Mouse (Mus musculus) kidney, embryonic 16.5 days (tissue): ENCODE data around the gene Dnah10. TPM values are rescaled to one million over a fixed set of nuclear protein-coding genes. Genes with fewer than 3 reads are reported as not detected.
A peak's percentile ranks its signal among the peaks of the same experiment; 100 is the strongest.

ENCODE experiments used
- ATAC-seq: fragments of 200-750 bp; cut with Nextera tagmentation; 2 replicates; pipeline ENCODE4 v1.8.0; 2017; ENCODE audit warnings: moderate TSS enrichment; ENCODE audit not compliant: low FRiP score, low TSS enrichment
- H3K27ac ChIP-seq: fragments of 300-500 bp; sonication (generic); 2 replicates; pipeline ENCODE4 v1.5.1; 2014; ENCODE audit warnings: low read length
- H3K27me3 ChIP-seq: fragments of 300-500 bp; sonication (generic); 2 replicates; pipeline ENCODE4 v1.6.1; 2014; ENCODE audit warnings: low read length, control low read depth, mixed read lengths; ENCODE audit not compliant: insufficient read depth
- H3K36me3 ChIP-seq: fragments of 300-500 bp; sonication (generic); 2 replicates; pipeline ENCODE4 v1.6.1; 2014; ENCODE audit warnings: low read length, control low read depth, mixed read lengths; ENCODE audit not compliant: insufficient read depth
- H3K4me1 ChIP-seq: fragments of 300-500 bp; sonication (generic); 2 replicates; pipeline ENCODE4 v1.6.1; 2014; ENCODE audit warnings: low read length, control low read depth, mixed read lengths; ENCODE audit not compliant: insufficient read depth
- H3K4me2 ChIP-seq: fragments of 300-500 bp; sonication (generic); replicated peaks from 2 replicates; pipeline ENCODE4 v1.6.1; 2014; ENCODE audit warnings: low read depth, low read length
- H3K4me3 ChIP-seq: fragments of 300-500 bp; sonication (generic); 2 replicates; pipeline ENCODE4 v1.5.1; 2014; ENCODE audit warnings: mild to moderate bottlenecking, low read length
- H3K9ac ChIP-seq: fragments of 300-500 bp; sonication (generic); replicated peaks from 2 replicates; pipeline ENCODE4 v1.6.1; 2014; ENCODE audit warnings: low read length
- H3K9me3 ChIP-seq: fragments of 300-500 bp; sonication (generic); 2 replicates; pipeline ENCODE4 v1.6.1; 2016; ENCODE audit warnings: low read length, control low read depth
- WGBS: fragments of 180-500 bp; shearing (Covaris S2); extraction: QIAGEN DNeasy Blood & Tissue Kit; methylation state at CpG from one replicate; pipeline ENCODE4 v1.1.7; 2014; 5-methylcytosine and 5-hydroxymethylcytosine counted together
- polyA plus RNA-seq: library from polyadenylated mRNA; unstranded; fragments of >200 nt; fragmentation: Nextera tagmentation; extraction: Ambion mirVana; gene quantifications from 2 replicates; pipeline ENCODE4 v1.2.1, GENCODE M21; 2015

Dnah10 gene
- polyA plus RNA-seq, 1 experiment from 2014 or later = 0.15 TPM

- H3K27ac ChIP-seq = no peak overlapping the region
- H3K36me3 ChIP-seq = no peaks in the 10 kb centered on the region
- no peak for ATAC-seq
- H3K9ac ChIP-seq = no peak overlapping the region
- 57% methylated on average over 4 of the region's 4 CpGs for WGBS
- H3K4me2 ChIP-seq = no peak overlapping the region
- H3K27me3 ChIP-seq = no peaks in the 10 kb centered on the region
- H3K4me3 ChIP-seq = no peak overlapping the region
- no peaks in the 10 kb centered on the region for H3K4me1 ChIP-seq
- H3K9me3 ChIP-seq = no peaks in the 10 kb centered on the region
Observed at GRCm38 (mm10) chr5:124836621-124837020, 111.7 kb downstream of the Dnah10 start.

GRCm38 (mm10) chr5:124840202-124840601, 115.3 kb downstream of the Dnah10 start:
- H3K4me2 ChIP-seq = no peak overlapping the region
- 76% methylated on average over 7 of the region's 7 CpGs for WGBS
- H3K9me3 ChIP-seq = no peaks in the 10 kb centered on the region
- H3K4me1 ChIP-seq = no peaks in the 10 kb centered on the region
- no peaks in the 10 kb centered on the region for H3K27me3 ChIP-seq
- no peak overlapping the region for H3K4me3 ChIP-seq
- no peaks in the 10 kb centered on the region for H3K36me3 ChIP-seq
- H3K9ac ChIP-seq = no peak overlapping the region
- H3K27ac ChIP-seq = no peak overlapping the region
- no peak for ATAC-seq

DNA sequence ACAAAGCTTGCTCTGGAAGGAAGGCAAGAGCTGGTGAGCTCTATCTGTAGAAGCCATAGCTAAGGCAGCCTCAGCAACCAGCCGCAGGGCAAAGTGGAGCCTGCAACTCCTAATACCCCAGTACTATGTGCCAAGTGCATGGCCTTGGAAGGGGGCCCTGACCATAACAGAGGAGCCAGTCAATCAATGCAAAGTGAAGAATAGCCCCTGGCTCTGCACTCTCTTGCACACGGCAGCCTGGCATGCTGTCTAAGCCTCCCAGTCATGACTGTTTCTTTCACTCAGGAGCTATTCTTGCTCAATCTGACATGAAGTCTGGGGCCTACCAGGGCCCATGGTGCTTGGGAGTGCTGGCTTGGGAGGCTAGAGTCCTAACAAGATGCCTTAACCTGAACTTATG, 115.8 kb downstream of the Dnah10 start:
- no peak overlapping the region for H3K27ac ChIP-seq
- no peak overlapping the region for H3K4me3 ChIP-seq
- WGBS = 85% methylated on average over 2 of the region's 2 CpGs
- H3K4me1 ChIP-seq = no peaks in the 10 kb centered on the region
- H3K9ac ChIP-seq = no peak overlapping the region
- ATAC-seq = no peak
- no peaks in the 10 kb centered on the region for H3K36me3 ChIP-seq
- H3K9me3 ChIP-seq = no peaks in the 10 kb centered on the region
- H3K27me3 ChIP-seq = no peaks in the 10 kb centered on the region
- no peak overlapping the region for H3K4me2 ChIP-seq

DNA sequence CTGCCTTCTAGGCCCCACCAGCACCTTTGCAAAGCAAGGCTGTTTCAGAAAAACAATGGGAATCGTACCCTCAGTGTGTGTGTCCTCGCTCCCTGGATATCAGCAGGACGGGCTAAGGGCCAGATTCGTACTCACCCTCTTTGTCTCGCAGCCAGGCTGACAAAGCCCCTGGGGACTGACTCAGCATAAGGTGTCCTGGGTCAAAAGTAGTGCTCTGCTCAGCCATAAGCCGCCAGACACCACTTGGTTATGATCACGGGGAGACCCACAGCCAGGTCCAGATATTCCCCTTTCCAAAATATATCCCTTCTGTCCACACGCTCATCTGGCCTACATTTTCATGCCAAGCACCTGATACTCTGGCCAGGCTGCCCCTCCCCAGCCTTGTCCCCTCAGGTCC, 118.5 kb downstream of the Dnah10 start:
- no peaks in the 10 kb centered on the region for H3K27me3 ChIP-seq
- no peak overlapping the region for H3K4me2 ChIP-seq
- no peaks in the 10 kb centered on the region for H3K4me1 ChIP-seq
- no peak overlapping the region for H3K27ac ChIP-seq
- no peaks in the 10 kb centered on the region for H3K9me3 ChIP-seq
- no peak overlapping the region for H3K4me3 ChIP-seq
- no peaks in the 10 kb centered on the region for H3K36me3 ChIP-seq
- no peak overlapping the region for H3K9ac ChIP-seq
- 79% methylated on average over 8 of the region's 8 CpGs for WGBS
- no peak for ATAC-seq

DNA sequence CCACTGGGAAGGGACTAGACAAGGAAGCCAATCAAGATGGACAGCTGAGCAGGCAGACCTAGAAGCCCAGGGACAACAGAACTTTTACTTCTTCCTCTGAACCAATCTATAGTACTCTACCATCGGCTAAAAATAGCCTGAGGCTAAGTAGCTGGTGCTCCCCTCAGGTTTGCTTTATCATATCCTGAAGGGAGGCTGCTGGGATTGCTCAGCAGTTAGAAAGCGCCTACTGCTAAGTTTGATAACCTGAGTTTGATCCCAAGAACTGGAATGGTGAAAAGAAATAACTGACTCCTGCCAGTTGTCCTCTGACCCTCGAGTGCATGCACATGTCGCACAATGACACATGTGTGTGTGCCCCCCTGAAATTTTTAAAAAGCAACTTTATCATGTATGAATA, 120.0 kb downstream of the Dnah10 start:
- H3K9me3 ChIP-seq = no peaks in the 10 kb centered on the region
- no peaks in the 10 kb centered on the region for H3K36me3 ChIP-seq
- no peaks in the 10 kb centered on the region for H3K27me3 ChIP-seq
- no peak overlapping the region for H3K27ac ChIP-seq
- H3K4me2 ChIP-seq = no peak overlapping the region
- H3K9ac ChIP-seq = no peak overlapping the region
- no peak for ATAC-seq
- no peak overlapping the region for H3K4me3 ChIP-seq
- no peaks in the 10 kb centered on the region for H3K4me1 ChIP-seq
- 74% methylated on average over 4 of the region's 4 CpGs for WGBS

GRCm38 (mm10) chr5:124847014-124847413, 122.1 kb downstream of the Dnah10 start:
- peaks cover 2% of the 10 kb centered on the region; the same call in 1 of the 2 replicates for H3K4me1 ChIP-seq
- H3K36me3 ChIP-seq = no peaks in the 10 kb centered on the region
- no peak overlapping the region for H3K27ac ChIP-seq
- 48% methylated on average over 1 of the region's 1 CpGs for WGBS
- H3K9ac ChIP-seq = no peak overlapping the region
- no peak for ATAC-seq
- H3K27me3 ChIP-seq = no peaks in the 10 kb centered on the region
- no peak overlapping the region for H3K4me3 ChIP-seq
- H3K9me3 ChIP-seq = no peaks in the 10 kb centered on the region
- no peak overlapping the region for H3K4me2 ChIP-seq

DNA sequence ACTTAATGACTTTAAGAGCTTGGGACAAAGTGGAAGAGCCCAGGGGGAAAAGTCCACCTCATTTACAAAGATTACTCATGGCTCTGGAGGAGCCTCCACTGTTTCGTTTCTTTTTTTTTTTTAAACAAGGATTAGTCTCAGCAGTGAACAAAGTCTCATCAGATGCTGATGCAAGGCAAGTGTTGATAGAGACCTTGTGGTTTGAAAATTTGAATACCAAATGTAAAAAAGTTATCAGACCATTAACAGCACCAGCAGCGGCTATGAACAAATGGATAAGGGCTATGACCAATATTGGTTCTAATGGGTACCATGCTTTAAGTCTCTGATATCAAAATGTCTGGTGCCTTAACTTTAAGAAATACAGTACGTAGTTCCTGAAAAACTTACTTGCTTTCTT, 124.1 kb downstream of the Dnah10 start:
- peaks cover 10% of the 10 kb centered on the region; the same call in 1 of the 2 replicates for H3K4me1 ChIP-seq
- H3K4me2 ChIP-seq = no peak overlapping the region
- ATAC-seq = no peak
- no peaks in the 10 kb centered on the region for H3K9me3 ChIP-seq
- H3K9ac ChIP-seq = no peak overlapping the region
- WGBS = 89% methylated on average over 3 of the region's 3 CpGs
- H3K4me3 ChIP-seq = no peak overlapping the region
- H3K27ac ChIP-seq = no peak overlapping the region
- no peaks in the 10 kb centered on the region for H3K36me3 ChIP-seq
- no peaks in the 10 kb centered on the region for H3K27me3 ChIP-seq

GRCm38 (mm10) chr5:124851572-124851971, 126.7 kb downstream of the Dnah10 start:
- ATAC-seq = no peak; the same call in 1 of the 2 replicates
- Histone ChIP-seq H3K27ac (peak overlapping the region; percentile 6; the same call in 1 of the 2 replicates), H3K4me1 (peaks cover 10% of the 10 kb centered on the region; the same call in 1 of the 2 replicates), H3K36me3 (no peaks in the 10 kb centered on the region), H3K4me2 (no peak overlapping the region), H3K9ac (no peak overlapping the region), H3K9me3 (no peaks in the 10 kb centered on the region), H3K27me3 (no peaks in the 10 kb centered on the region), H3K4me3 (no peak overlapping the region)
- WGBS = 58% methylated on average over 4 of the region's 4 CpGs

- no peaks in the 10 kb centered on the region for H3K9me3 ChIP-seq
- peak overlapping the region; percentile 31; the same call in 1 of the 2 replicates for H3K27ac ChIP-seq
- no peak overlapping the region for H3K4me3 ChIP-seq
- 17% methylated on average over 2 of the region's 2 CpGs for WGBS
- H3K4me1 ChIP-seq = peaks cover 10% of the 10 kb centered on the region; the same call in 1 of the 2 replicates
- ATAC-seq = 0 out of 2 replicates have a peak, but pooled peaks have one; percentile 23
- H3K9ac ChIP-seq = no peak overlapping the region
- H3K4me2 ChIP-seq = no peak overlapping the region
- no peaks in the 10 kb centered on the region for H3K36me3 ChIP-seq
- H3K27me3 ChIP-seq = no peaks in the 10 kb centered on the region
Observed at GRCm38 (mm10) chr5:124852294-124852693, 127.4 kb downstream of the Dnah10 start.

- no peaks in the 10 kb centered on the region for H3K27me3 ChIP-seq
- ATAC-seq = no peak
- peak overlapping the region; percentile 31; the same call in 1 of the 2 replicates for H3K27ac ChIP-seq
Observed at GRCm38 (mm10) chr5:124853079-124853478, 128.2 kb downstream of the Dnah10 start.

More at GRCm38 (mm10) chr5:124853079-124853478, 128.2 kb downstream of the Dnah10 start:
- Histone ChIP-seq H3K4me1 (peaks cover 10% of the 10 kb centered on the region; the same call in 1 of the 2 replicates), H3K4me3 (no peak overlapping the region), H3K36me3 (no peaks in the 10 kb centered on the region), H3K9me3 (no peaks in the 10 kb centered on the region), H3K9ac (no peak overlapping the region), H3K4me2 (no peak overlapping the region)
- 57% methylated on average over 2 of the region's 2 CpGs for WGBS
